Mouse (Mus musculus): ENCODE data around the gene Zfp182. TPM values are rescaled to one million over a fixed set of nuclear protein-coding genes. Genes with fewer than 3 reads are reported as not detected.

The Zfp182 gene
- total RNA-seq (2021): 10 to 100 TPM in 1 of 2 experiments, 1 to 10 TPM in 1; 9.0 to 10.8 TPM
- long read RNA-seq, experiment 1, partial matches to known transcripts: 0 of 4 reads
- long read RNA-seq, experiment 1, other reads (novel, unspliced or antisense): 4 of 4 reads
- long read RNA-seq, experiment 2, partial matches to known transcripts: 1 of 6 reads
- long read RNA-seq, experiment 2, other reads (novel, unspliced or antisense): 1 of 6 reads

- DNase-seq (ENCODE audit: low spot score in 2 of 2): peak; percentile 68 to 87
Observed at GRCm38 (mm10) chrX:21061866-21062543, at the start of gene Zfp182. Zfp182 (minus strand) TSS chrX:21062316.

- DNase-seq (ENCODE audit: low spot score in 2 of 2): no peak
Observed at GRCm38 (mm10) chrX:21089867-21090239, 27.7 kb upstream of the Zfp182 start.

- peak; percentile 62 to 77 for DNase-seq (ENCODE audit: low spot score in 2 of 2)
Observed at GRCm38 (mm10) chrX:21088983-21089866, 27.1 kb upstream of the Zfp182 start, which contains the start of gene Zfp300. Zfp300 (minus strand) TSS chrX:21089527.

- DNase-seq (ENCODE audit: low spot score in 2 of 2): no peak
Observed at GRCm38 (mm10) chrX:21088645-21088982, 26.5 kb upstream of the Zfp182 start.

- no peak for DNase-seq (ENCODE audit: low spot score in 2 of 2)
Observed at GRCm38 (mm10) chrX:21068106-21068505, 6.0 kb upstream of the Zfp182 start, which contains the start of gene Spaca5. Spaca5 (plus strand) TSS chrX:21068406.

- no peak for DNase-seq (ENCODE audit: low spot score in 2 of 2)
Observed at GRCm38 (mm10) chrX:21062544-21062890, 401 bp upstream of the Zfp182 start.

GRCm38 (mm10) chrX:21061460-21061859 lies 656 bp downstream of the Zfp182 start:
- DNase-seq (ENCODE audit: low spot score in 2 of 2): no peak

GRCm38 (mm10) chrX:20980901-20981300 lies 81.2 kb downstream of the Zfp182 start:
- no peak for DNase-seq (ENCODE audit: low spot score in 2 of 2)

Other genes starting within 250 kb of the Zfp182 start
- gene Timp1, start 192.2 kb downstream of the Zfp182 start, total RNA-seq (2021): under 1 TPM in 1 of 2 experiments, not detected in 1; 0.41 TPM
- gene Syn1, start 141.3 kb downstream of the Zfp182 start, total RNA-seq (2021): 100 to 1,000 TPM; 552 to 553 TPM
- 10 to 100 TPM in 1 of 2 experiments, 1 to 10 TPM in 1; 9.5 to 11.3 TPM for gene Cfp, start 130.8 kb downstream of the Zfp182 start, total RNA-seq (2021)
- gene Elk1, start 111.7 kb downstream of the Zfp182 start, total RNA-seq (2021): 10 to 100 TPM; 46.1 to 47.8 TPM
- 10 to 100 TPM in 1 of 2 experiments, 1 to 10 TPM in 1; 9.4 to 11.3 TPM for gene Uxt, start 100.3 kb downstream of the Zfp182 start, total RNA-seq (2021)
- gene Spaca5, start 6.1 kb upstream of the Zfp182 start, total RNA-seq (2021): not detected
- gene Zfp300, start 27.2 kb upstream of the Zfp182 start, total RNA-seq (2021): 1 to 10 TPM; 3.3 to 3.8 TPM
- gene Ssxa1, start 53.5 kb upstream of the Zfp182 start, total RNA-seq (2021): not detected
- not detected for gene Gm21876, start 113.3 kb upstream of the Zfp182 start, total RNA-seq (2021)